Mouse (Mus musculus) olfactory bulb, adult 2 months (tissue): Measurements from ENCODE around the gene AI481877.

Experiments used
- CTCF ChIP-seq: fragments of 200-500 bp; IDR thresholded peaks from 2 replicates; pipeline ENCODE4 v1.5.1; 2012; ENCODE audit warnings: low read depth, mild to moderate bottlenecking, low read length, moderate library complexity; ENCODE audit not compliant: insufficient read depth
- POLR2A ChIP-seq: fragments of 200-500 bp; IDR thresholded peaks from 2 replicates; pipeline ENCODE4 v1.6.1; 2012; ENCODE audit warnings: mild to moderate bottlenecking, low read depth, low read length, moderate library complexity; ENCODE audit not compliant: insufficient read depth

DNA sequence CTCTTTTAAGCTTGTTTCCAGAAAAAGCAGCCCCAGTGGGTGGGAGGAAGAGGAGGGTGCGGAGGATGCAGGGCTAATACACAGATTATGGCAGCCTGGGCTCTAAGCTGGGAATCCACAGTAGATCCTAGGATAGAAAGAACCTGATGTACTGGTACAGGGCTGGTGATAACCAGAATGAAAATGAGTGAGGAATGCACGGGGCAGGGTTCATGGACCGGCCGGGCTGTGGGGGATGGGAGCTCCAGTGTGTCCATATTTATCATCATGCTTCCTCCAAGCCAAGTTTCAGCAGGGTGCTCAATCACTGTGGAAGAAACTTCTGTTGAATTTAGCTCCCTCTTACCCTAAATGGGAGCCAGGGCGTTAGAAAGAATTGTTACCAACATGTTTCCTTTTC lies 141.7 kb downstream of the AI481877 start:
- TF ChIP-seq POLR2A, result no peak
- no peak for TF ChIP-seq CTCF
